Mouse (Mus musculus) limb, embryonic 15.5 days (tissue): ENCODE measurements around the gene Scd4. TPM values are rescaled to one million over a fixed set of nuclear protein-coding genes. Genes with fewer than 3 reads are reported as not detected.

Source experiments
- ATAC-seq: fragments of 200-750 bp; cut with Nextera tagmentation; 2 replicates; pipeline ENCODE4 v1.8.0; 2017; ENCODE audit warnings: low read depth, moderate TSS enrichment; ENCODE audit not compliant: insufficient number of reproducible peaks, low FRiP score, low TSS enrichment
- H3K27ac ChIP-seq: fragments of 300-500 bp; sonication (generic); 2 replicates; pipeline ENCODE4 v1.5.1; 2015; ENCODE audit warnings: moderate library complexity, mild to moderate bottlenecking, inconsistent platforms
- H3K27me3 ChIP-seq: fragments of 300-500 bp; sonication (generic); 2 replicates; pipeline ENCODE4 v1.6.1; 2015; ENCODE audit warnings: inconsistent platforms
- H3K36me3 ChIP-seq: fragments of 300-500 bp; sonication (generic); 2 replicates; pipeline ENCODE4 v1.6.1; 2015; ENCODE audit warnings: inconsistent platforms
- H3K4me1 ChIP-seq: fragments of 300-500 bp; sonication (generic); 2 replicates; pipeline ENCODE4 v1.6.1; 2015; ENCODE audit warnings: inconsistent platforms
- H3K4me2 ChIP-seq: fragments of 300-500 bp; sonication (generic); 2 replicates; pipeline ENCODE4 v1.6.1; 2015; ENCODE audit warnings: mild to moderate bottlenecking, inconsistent platforms
- H3K4me3 ChIP-seq: fragments of 300-500 bp; sonication (generic); 2 replicates; pipeline ENCODE4 v1.5.1; 2015; ENCODE audit warnings: mild to moderate bottlenecking, inconsistent platforms
- H3K9ac ChIP-seq: fragments of 300-500 bp; sonication (generic); 2 replicates; pipeline ENCODE4 v1.6.1; 2015; ENCODE audit warnings: inconsistent platforms
- H3K9me3 ChIP-seq: fragments of 300-500 bp; sonication (generic); 2 replicates; pipeline ENCODE4 v1.6.1; 2016; ENCODE audit warnings: inconsistent platforms
- WGBS: fragments of 180-500 bp; shearing (Covaris S2); methylation state at CpG from one replicate; pipeline ENCODE4 v1.1.7; 2015; 5-methylcytosine and 5-hydroxymethylcytosine counted together
- polyA plus RNA-seq: library from polyadenylated mRNA; unstranded; fragments of >200 nt; fragmentation: Nextera tagmentation; extraction: Ambion mirVana; gene quantifications from 2 replicates; pipeline ENCODE4 v1.2.1, GENCODE M21; 2015

The Scd4 gene
- polyA plus RNA-seq, 1 experiment from 2014 or later = 0.41 TPM

DNA sequence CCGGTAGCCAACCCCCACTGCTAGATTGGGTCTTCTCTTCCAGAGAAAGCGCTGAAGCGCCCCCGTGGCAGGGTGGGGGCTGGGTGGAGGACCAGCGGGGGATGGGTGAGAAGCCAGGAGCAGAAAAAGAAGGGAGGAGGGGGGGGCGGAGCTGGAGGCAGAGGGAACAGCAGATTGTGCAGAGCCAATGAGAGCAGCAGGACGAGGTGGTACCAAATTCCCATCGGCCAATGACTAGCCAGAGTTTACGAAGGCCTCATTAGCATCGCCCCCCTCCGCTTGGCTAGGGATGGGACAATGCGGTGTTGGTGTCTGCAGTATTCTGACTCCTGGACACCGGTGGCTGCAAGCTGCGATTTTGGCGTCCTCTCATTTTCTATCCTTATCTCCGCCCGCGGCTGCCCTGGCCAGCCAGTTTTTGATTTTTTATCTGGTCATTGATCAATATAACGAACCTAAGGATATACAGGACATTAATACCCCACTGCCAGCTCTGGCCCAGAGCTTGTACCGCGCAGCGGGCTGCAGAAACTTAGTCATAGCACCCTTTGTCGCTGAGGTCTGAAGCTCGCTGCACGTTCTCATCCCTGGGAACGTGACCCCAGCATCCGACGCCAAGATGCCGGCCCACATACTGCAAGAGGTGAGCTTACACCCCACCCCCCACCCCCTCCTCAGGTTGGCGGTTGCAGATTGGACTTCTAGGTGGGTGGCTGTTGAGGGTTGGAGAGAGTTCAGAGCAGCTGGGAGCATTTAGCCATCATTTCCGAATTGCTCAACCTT is 38.9 kb upstream of the Scd4 start:
- Histone ChIP-seq H3K4me1 (peaks cover 50% of the 10 kb centered on the region), H3K27ac (peak overlapping the region; percentile 97), H3K9me3 (no peaks in the 10 kb centered on the region), H3K27me3 (no peaks in the 10 kb centered on the region), H3K36me3 (peaks cover 37% of the 10 kb centered on the region), H3K4me2 (peak overlapping the region; percentile 84), H3K4me3 (peak overlapping the region; percentile 80), H3K9ac (peak overlapping the region; percentile 87)
- WGBS = under 1% methylated on average over 31 of the region's 31 CpGs
- ATAC-seq = peak; percentile 94

DNA sequence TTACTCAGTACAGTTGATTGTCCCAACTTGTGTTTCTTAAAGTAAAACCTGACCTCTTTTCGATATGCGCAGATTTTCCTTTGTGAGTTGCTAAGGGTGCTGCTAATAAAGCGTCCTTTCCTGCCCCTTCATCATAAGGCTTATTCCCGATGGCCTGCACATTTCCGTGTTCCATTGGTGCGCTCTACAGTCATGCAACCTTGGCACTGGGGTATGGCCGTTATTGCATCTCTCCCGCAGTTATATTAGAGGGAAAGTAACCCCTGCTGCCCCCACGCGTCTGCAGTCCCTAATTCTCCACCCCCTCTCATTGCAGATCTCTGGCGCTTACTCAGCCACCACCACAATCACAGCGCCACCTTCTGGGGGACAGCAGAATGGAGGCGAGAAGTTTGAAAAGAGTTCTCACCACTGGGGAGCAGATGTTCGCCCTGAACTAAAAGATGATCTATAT is 38.3 kb upstream of the Scd4 start:
- peak; percentile 49; the same call in 1 of the 2 replicates for ATAC-seq
- H3K36me3 ChIP-seq = peaks cover 41% of the 10 kb centered on the region
- WGBS = under 1% methylated on average over 14 of the region's 14 CpGs
- peak overlapping the region; percentile 84 for H3K4me2 ChIP-seq
- peak overlapping the region; percentile 80 for H3K4me3 ChIP-seq
- no peaks in the 10 kb centered on the region for H3K9me3 ChIP-seq
- peak overlapping the region; percentile 97 for H3K27ac ChIP-seq
- H3K4me1 ChIP-seq = peaks cover 55% of the 10 kb centered on the region
- no peaks in the 10 kb centered on the region for H3K27me3 ChIP-seq
- peak overlapping the region; percentile 87 for H3K9ac ChIP-seq

DNA sequence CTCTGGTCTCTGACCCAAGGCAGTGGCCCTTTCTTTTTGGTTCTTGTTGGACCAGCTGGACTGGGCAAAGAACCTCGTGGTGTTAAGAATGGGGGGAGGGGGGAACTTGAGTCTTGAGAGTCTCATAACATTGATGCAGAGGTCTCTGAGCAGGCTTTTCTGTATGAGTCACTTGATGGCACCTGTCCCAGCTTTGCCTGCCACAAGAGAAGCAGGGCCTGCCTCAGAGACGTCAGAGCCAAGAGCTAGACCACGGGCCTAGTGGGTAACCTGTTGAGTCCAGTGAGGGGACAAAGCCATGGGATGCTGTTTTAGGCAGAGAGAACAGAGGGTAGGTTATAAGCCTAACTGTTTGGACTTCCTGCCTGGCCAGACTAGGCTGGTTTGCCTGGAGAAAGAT is 37.6 kb upstream of the Scd4 start:
- Histone ChIP-seq H3K4me3 (peak overlapping the region; percentile 80), H3K4me1 (peaks cover 59% of the 10 kb centered on the region), H3K27ac (peak overlapping the region; percentile 97), H3K36me3 (peaks cover 48% of the 10 kb centered on the region), H3K4me2 (peak overlapping the region; percentile 84), H3K9me3 (no peaks in the 10 kb centered on the region), H3K9ac (peak overlapping the region; percentile 87), H3K27me3 (no peaks in the 10 kb centered on the region)
- ATAC-seq = no peak
- WGBS = 2% methylated on average over 3 of the region's 3 CpGs

DNA sequence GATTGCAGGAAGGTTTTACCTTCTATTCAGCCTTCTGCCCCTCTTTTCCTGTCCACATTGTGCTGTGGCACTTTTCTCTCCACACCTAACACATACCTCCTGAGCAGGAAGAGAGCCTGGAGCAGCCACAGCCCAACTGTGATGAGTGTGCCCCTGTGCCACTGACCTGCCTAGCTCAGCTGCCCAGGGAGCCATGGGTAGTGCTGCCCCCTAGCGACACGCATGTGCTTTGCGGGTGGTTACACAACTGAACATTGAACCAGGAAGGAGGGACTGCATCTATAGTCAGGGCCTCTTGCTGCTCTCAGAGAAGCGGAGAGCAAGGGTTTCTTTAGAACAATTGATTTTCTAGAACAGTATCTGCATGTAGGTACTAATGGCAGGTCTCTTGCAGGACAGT is 37.2 kb upstream of the Scd4 start:
- Histone ChIP-seq H3K4me2 (peak overlapping the region; percentile 84), H3K4me3 (peak overlapping the region; percentile 80), H3K36me3 (peaks cover 51% of the 10 kb centered on the region), H3K9ac (peak overlapping the region; percentile 87), H3K27ac (no peak overlapping the region), H3K4me1 (peaks cover 63% of the 10 kb centered on the region), H3K9me3 (no peaks in the 10 kb centered on the region), H3K27me3 (no peaks in the 10 kb centered on the region)
- ATAC-seq = no peak
- 4% methylated on average over 4 of the region's 4 CpGs for WGBS

DNA sequence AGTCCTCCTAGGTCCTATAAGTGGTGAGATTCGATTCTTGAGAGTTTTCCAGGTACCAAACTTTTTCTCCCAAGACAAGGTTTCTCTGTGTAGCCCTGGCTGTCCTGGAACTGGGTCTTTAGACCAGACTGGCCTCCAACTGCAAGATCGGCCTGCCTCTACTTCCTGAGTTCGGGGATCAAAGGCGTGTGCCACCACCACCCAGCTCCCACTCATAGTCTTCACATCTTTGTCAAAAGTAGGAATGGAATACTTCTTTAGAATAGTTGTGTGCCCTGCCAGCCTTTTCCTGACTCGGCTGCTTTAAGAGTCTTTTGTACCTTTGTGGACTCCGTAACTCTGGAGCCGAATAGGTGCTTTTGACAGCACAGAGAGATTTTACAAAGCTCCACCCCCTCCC is 36.7 kb upstream of the Scd4 start:
- Histone ChIP-seq H3K9ac (peak overlapping the region; percentile 87), H3K36me3 (peaks cover 55% of the 10 kb centered on the region), H3K27me3 (no peaks in the 10 kb centered on the region), H3K4me2 (peak overlapping the region; percentile 84), H3K4me1 (peaks cover 67% of the 10 kb centered on the region), H3K27ac (no peak overlapping the region), H3K9me3 (no peaks in the 10 kb centered on the region), H3K4me3 (peak overlapping the region; percentile 80)
- ATAC-seq = no peak
- 14% methylated on average over 7 of the region's 7 CpGs for WGBS

DNA sequence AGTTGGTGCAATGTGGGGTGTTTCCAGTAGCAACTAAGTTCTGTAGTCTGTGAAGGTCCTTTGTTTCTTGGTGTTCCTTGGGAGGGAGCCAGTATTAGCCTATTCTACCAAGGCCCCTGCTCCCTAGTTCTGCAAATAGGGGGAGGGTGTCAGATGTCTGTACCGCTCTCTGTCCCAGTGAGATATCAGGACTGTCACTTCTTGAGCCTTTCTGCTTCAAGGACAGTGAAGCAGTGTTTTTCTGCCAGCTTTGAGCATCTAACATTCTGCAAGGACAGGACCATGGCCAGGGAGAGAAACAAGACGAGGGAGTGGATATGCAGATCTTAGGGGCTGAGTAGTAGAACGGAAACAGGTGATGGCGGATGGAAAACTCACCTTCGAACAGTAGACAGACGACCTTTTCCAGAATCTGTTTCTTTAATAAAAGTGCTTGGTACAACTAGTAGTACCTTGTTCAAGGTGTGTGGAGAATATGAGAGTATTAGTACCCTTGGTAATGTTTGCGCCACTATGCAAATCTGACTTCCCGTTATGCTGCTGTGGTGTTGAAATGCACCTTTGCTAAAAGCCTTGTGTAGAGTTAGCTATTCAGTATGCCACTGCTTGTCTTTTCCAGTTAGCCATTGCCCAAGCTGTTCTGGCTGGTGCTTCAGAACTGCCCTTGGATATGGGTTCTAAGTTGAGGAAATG is 35.7 kb upstream of the Scd4 start:
- H3K4me3 ChIP-seq = peak overlapping the region; percentile 80
- WGBS = 42% methylated on average over 8 of the region's 8 CpGs
- ATAC-seq = no peak
- H3K27ac ChIP-seq = no peak overlapping the region
- peak overlapping the region; percentile 87; the same call in 1 of the 2 replicates for H3K9ac ChIP-seq
- H3K4me2 ChIP-seq = peak overlapping the region; percentile 84
- no peaks in the 10 kb centered on the region for H3K9me3 ChIP-seq
- peaks cover 69% of the 10 kb centered on the region for H3K4me1 ChIP-seq
- no peaks in the 10 kb centered on the region for H3K27me3 ChIP-seq
- peaks cover 62% of the 10 kb centered on the region for H3K36me3 ChIP-seq

DNA sequence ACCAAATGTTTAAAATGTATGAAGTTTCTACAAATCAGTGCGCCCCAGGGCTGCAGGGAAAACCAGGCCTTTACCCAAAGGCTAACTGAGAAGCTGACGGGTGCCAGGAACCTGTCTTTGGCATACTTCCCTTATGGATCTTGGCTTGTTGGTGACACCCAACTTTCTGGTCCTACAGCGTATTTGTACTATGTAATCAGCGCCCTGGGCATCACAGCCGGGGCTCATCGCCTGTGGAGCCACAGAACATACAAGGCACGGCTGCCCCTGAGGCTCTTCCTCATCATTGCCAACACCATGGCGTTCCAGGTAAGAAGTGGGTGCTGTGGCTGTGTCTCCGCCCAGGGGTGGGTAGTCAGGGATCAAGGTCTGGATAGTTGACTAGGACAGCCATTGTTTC is 35.0 kb upstream of the Scd4 start:
- ATAC-seq = no peak

DNA sequence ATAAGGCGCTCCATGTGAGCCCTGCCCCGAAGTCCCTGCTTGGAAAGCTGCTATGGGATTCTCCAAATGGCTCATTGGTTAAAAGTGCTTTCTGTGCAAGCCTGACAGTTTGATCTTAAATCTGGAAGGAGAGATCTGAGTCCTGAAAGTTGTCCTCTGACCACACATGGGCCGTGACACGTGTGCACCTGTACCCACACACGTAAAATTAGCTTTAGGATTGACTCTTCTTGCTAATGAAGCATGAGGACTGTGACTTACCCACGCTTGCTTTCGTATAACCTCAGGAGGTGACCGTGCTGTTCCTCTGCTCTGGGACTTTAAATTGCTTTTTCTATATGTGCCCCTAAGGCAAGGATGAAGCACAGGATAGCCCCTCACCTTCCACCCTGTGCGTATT is 33.8 kb upstream of the Scd4 start:
- Histone ChIP-seq H3K4me1 (peaks cover 76% of the 10 kb centered on the region), H3K9ac (no peak overlapping the region), H3K4me2 (peak overlapping the region; percentile 84), H3K36me3 (peaks cover 81% of the 10 kb centered on the region), H3K27ac (no peak overlapping the region), H3K27me3 (no peaks in the 10 kb centered on the region), H3K4me3 (peak overlapping the region; percentile 80; the same call in 1 of the 2 replicates), H3K9me3 (no peaks in the 10 kb centered on the region)
- ATAC-seq = no peak
- WGBS = 74% methylated on average over 9 of the region's 9 CpGs

More for the DNA sequence above, 35.0 kb upstream of the Scd4 start:
- peak overlapping the region; percentile 84 for H3K4me2 ChIP-seq
- H3K4me1 ChIP-seq = peaks cover 69% of the 10 kb centered on the region
- WGBS = 62% methylated on average over 9 of the region's 9 CpGs
- 0 out of 2 replicates have a peak overlapping the region, but pooled peaks have one; percentile 87 for H3K9ac ChIP-seq
- H3K4me3 ChIP-seq = peak overlapping the region; percentile 80
- H3K36me3 ChIP-seq = peaks cover 68% of the 10 kb centered on the region
- no peaks in the 10 kb centered on the region for H3K9me3 ChIP-seq
- H3K27me3 ChIP-seq = no peaks in the 10 kb centered on the region
- H3K27ac ChIP-seq = no peak overlapping the region

DNA sequence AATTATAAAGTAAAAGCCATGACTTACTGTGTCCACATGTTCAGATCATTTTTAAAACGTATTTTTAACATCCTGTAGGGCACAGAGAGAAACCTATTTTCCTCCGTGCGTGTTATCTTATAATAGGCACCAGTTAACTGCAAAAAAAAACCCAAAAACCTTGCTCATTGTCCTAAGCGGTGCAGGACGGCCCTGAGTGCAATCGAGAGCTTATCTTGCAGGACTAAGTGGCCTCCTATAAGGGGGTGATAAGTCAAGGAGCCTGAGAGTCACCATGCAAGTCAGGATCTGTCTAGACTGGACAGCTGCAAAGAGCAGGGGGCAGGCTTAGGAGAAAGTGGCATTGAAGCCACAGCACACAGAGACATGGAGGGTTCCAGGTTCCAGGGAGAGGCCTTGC is 33.0 kb upstream of the Scd4 start:
- H3K9me3 ChIP-seq = no peaks in the 10 kb centered on the region
- no peak overlapping the region for H3K9ac ChIP-seq
- H3K4me1 ChIP-seq = peaks cover 78% of the 10 kb centered on the region
- H3K36me3 ChIP-seq = peaks cover 88% of the 10 kb centered on the region
- 0 out of 2 replicates have a peak overlapping the region, but pooled peaks have one; percentile 13 for H3K27ac ChIP-seq
- H3K27me3 ChIP-seq = no peaks in the 10 kb centered on the region
- no peak overlapping the region for H3K4me3 ChIP-seq
- WGBS = 63% methylated on average over 6 of the region's 6 CpGs
- ATAC-seq = no peak
- H3K4me2 ChIP-seq = peak overlapping the region; percentile 17; the same call in 1 of the 2 replicates

DNA sequence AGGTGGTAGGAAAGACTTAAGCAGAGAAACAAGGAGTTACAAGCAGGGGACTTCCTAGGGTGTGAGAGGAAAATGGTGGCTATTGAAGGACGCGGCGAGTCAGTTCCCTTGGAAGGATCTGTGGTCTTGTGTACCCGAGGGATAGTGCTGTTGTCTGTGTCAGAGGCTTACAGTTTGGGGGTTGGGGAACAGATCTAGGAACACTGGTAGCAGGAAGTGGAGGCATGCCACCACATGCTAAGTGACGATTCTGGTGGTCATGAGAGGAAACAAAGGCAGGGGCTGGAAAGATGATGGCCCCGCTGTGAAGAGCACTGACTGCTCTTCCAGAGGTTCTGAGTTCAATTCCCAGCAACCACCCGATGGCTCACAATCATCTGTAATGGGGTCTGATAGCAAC is 32.4 kb upstream of the Scd4 start:
- 76% methylated on average over 7 of the region's 7 CpGs for WGBS
- Histone ChIP-seq H3K4me1 (peaks cover 82% of the 10 kb centered on the region), H3K27ac (no peak overlapping the region), H3K4me2 (no peak overlapping the region; the same call in 1 of the 2 replicates), H3K9ac (no peak overlapping the region), H3K4me3 (no peak overlapping the region), H3K9me3 (no peaks in the 10 kb centered on the region), H3K36me3 (peaks cover 88% of the 10 kb centered on the region), H3K27me3 (no peaks in the 10 kb centered on the region)
- ATAC-seq = no peak

DNA sequence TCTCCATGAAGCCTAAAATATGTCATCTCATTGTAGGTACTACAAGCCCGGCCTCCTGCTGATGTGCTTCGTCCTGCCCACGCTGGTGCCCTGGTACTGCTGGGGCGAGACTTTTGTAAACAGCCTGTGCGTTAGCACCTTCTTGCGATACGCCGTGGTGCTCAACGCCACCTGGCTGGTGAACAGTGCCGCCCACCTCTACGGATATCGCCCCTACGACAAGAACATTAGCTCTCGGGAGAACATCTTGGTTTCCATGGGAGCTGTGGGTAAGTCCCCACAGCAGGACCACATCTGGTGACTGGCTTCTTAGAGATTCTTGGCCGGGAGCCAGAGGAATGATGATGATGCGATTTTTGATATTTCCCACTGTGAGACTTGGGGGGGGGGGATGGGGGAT is 31.7 kb upstream of the Scd4 start:
- Histone ChIP-seq H3K9ac (no peak overlapping the region), H3K27ac (no peak overlapping the region), H3K4me3 (no peak overlapping the region), H3K4me1 (peaks cover 83% of the 10 kb centered on the region), H3K9me3 (no peaks in the 10 kb centered on the region), H3K4me2 (no peak overlapping the region), H3K36me3 (peaks cover 92% of the 10 kb centered on the region), H3K27me3 (no peaks in the 10 kb centered on the region)
- 57% methylated on average over 16 of the region's 16 CpGs for WGBS
- ATAC-seq = no peak
